Mouse (Mus musculus) cerebellum, adult 2 months (tissue): ENCODE results near the gene Gm10188. TPM values are rescaled to one million over a fixed set of nuclear protein-coding genes. Genes with fewer than 3 reads are reported as not detected.

Source experiments
- DNase-seq, 2 experiments: peaks; one replicate each; pipeline ENCODE4 v3.0.0; 2021
- H3K27ac ChIP-seq: fragments of 200-500 bp; 2 replicates; pipeline ENCODE4 v1.5.1; 2012; ENCODE audit warnings: low read length, control low read depth, inconsistent platforms; ENCODE audit not compliant: insufficient read depth
- H3K27me3 ChIP-seq: fragments of 200-500 bp; 2 replicates; pipeline ENCODE4 v1.6.1; 2012; ENCODE audit warnings: inconsistent platforms, mild to moderate bottlenecking, low read length, moderate library complexity; ENCODE audit not compliant: control insufficient read depth, insufficient read depth
- H3K4me1 ChIP-seq: fragments of 200-500 bp; 2 replicates; pipeline ENCODE4 v1.6.1; 2011; ENCODE audit warnings: low read length; ENCODE audit not compliant: control insufficient read depth, insufficient read depth
- H3K4me3 ChIP-seq: fragments of 200-500 bp; replicated peaks from 2 replicates; pipeline ENCODE3; 2011; ENCODE audit warnings: mild to moderate bottlenecking, low read depth, low read length, control low read depth; ENCODE audit not compliant: insufficient read depth
- CTCF ChIP-seq: fragments of 200-500 bp; IDR thresholded peaks from 2 replicates; pipeline ENCODE4 v1.5.1; 2011; ENCODE audit warnings: low read depth, mild to moderate bottlenecking, control low read depth, low read length, moderate library complexity, borderline replicate concordance; ENCODE audit not compliant: insufficient read depth
- POLR2A ChIP-seq: fragments of 200-500 bp; IDR thresholded peaks from 2 replicates; pipeline ENCODE4 v1.6.1; 2011; ENCODE audit warnings: low read length, control low read depth, borderline replicate concordance; ENCODE audit not compliant: insufficient read depth
- WGBS: fragments of 180-500 bp; shearing (Covaris S2); methylation state at CpG from one replicate; pipeline ENCODE4 v1.1.7; 2018; 5-methylcytosine and 5-hydroxymethylcytosine counted together
- polyA plus RNA-seq: library from polyadenylated mRNA; depleted of rRNA; stranded (reverse); fragments of >200 nt; gene quantifications from 2 replicates; pipeline ENCODE4 v1.2.3, GENCODE M21; 2012

Gm10188 gene
- polyA plus RNA-seq, 1 experiment = not detected

- WGBS = 64% methylated on average over 8 of the region's 8 CpGs
- Histone ChIP-seq H3K4me1 (no peaks in the 10 kb centered on the region), H3K4me3 (no peak overlapping the region), H3K27me3 (no peaks in the 10 kb centered on the region), H3K27ac (no peak overlapping the region)
- no peak for TF ChIP-seq POLR2A
- no peak for TF ChIP-seq CTCF
- no peak for DNase-seq
Measured at GRCm38 (mm10) chr1:132265211-132265859, 35.8 kb upstream of the Gm10188 start.

GRCm38 (mm10) chr1:132264577-132264976 lies 35.0 kb upstream of the Gm10188 start:
- H3K27me3 ChIP-seq = no peaks in the 10 kb centered on the region
- DNase-seq = no peak
- 80% methylated on average over 7 of the region's 7 CpGs for WGBS
- no peaks in the 10 kb centered on the region for H3K4me1 ChIP-seq
- no peak overlapping the region for H3K4me3 ChIP-seq
- H3K27ac ChIP-seq = no peak overlapping the region
- TF ChIP-seq CTCF (no peak), POLR2A (no peak)

GRCm38 (mm10) chr1:132263618-132264017 lies 34.1 kb upstream of the Gm10188 start:
- TF ChIP-seq CTCF (no peak), POLR2A (no peak)
- DNase-seq = no peak
- H3K27ac ChIP-seq = no peak overlapping the region
- no peaks in the 10 kb centered on the region for H3K4me1 ChIP-seq
- no peak overlapping the region for H3K4me3 ChIP-seq
- WGBS = 59% methylated on average over 4 of the region's 4 CpGs
- no peaks in the 10 kb centered on the region for H3K27me3 ChIP-seq

GRCm38 (mm10) chr1:132261058-132261457 lies 31.5 kb upstream of the Gm10188 start:
- Histone ChIP-seq H3K27ac (no peak overlapping the region), H3K4me1 (no peaks in the 10 kb centered on the region), H3K4me3 (no peak overlapping the region), H3K27me3 (no peaks in the 10 kb centered on the region)
- peak; percentile 24; the same call in 1 of the 2 replicates for TF ChIP-seq CTCF
- TF ChIP-seq POLR2A = no peak
- 59% methylated on average over 5 of the region's 5 CpGs for WGBS
- DNase-seq = no peak

- TF ChIP-seq CTCF (no peak), POLR2A (no peak)
- H3K27ac ChIP-seq = no peak overlapping the region
- 93% methylated on average over 1 of the region's 1 CpGs for WGBS
- DNase-seq = no peak
- no peaks in the 10 kb centered on the region for H3K4me1 ChIP-seq
- no peak overlapping the region for H3K4me3 ChIP-seq
- no peaks in the 10 kb centered on the region for H3K27me3 ChIP-seq
Measured at GRCm38 (mm10) chr1:132260331-132260730, 30.8 kb upstream of the Gm10188 start.

GRCm38 (mm10) chr1:132254467-132254866 lies 24.9 kb upstream of the Gm10188 start:
- Histone ChIP-seq H3K27ac (no peak overlapping the region), H3K27me3 (no peaks in the 10 kb centered on the region), H3K4me3 (no peak overlapping the region), H3K4me1 (no peaks in the 10 kb centered on the region; the same call in 1 of the 2 replicates)
- no peak for TF ChIP-seq POLR2A
- TF ChIP-seq CTCF = 0 out of 2 replicates have a peak, but pooled peaks have one; percentile 4
- no peak for DNase-seq
- WGBS = 90% methylated on average over 6 of the region's 6 CpGs

GRCm38 (mm10) chr1:132246641-132247040 lies 17.1 kb upstream of the Gm10188 start:
- 92% methylated on average over 4 of the region's 4 CpGs for WGBS
- no peak overlapping the region for H3K27ac ChIP-seq
- no peaks in the 10 kb centered on the region for H3K27me3 ChIP-seq
- H3K4me1 ChIP-seq = no peaks in the 10 kb centered on the region
- no peak for DNase-seq
- H3K4me3 ChIP-seq = no peak overlapping the region
- TF ChIP-seq CTCF = no peak
- no peak for TF ChIP-seq POLR2A

GRCm38 (mm10) chr1:132246137-132246536 lies 16.6 kb upstream of the Gm10188 start:
- H3K27me3 ChIP-seq = no peaks in the 10 kb centered on the region
- H3K27ac ChIP-seq = no peak overlapping the region
- no peak for TF ChIP-seq POLR2A
- TF ChIP-seq CTCF = no peak
- no peak overlapping the region for H3K4me3 ChIP-seq
- H3K4me1 ChIP-seq = no peaks in the 10 kb centered on the region
- no peak for DNase-seq
- WGBS = 60% methylated on average over 6 of the region's 6 CpGs

- no peaks in the 10 kb centered on the region for H3K27me3 ChIP-seq
- TF ChIP-seq POLR2A (no peak), CTCF (no peak)
- no peak overlapping the region for H3K27ac ChIP-seq
- no peaks in the 10 kb centered on the region for H3K4me1 ChIP-seq
- WGBS = 74% methylated on average over 5 of the region's 5 CpGs
- no peak overlapping the region for H3K4me3 ChIP-seq
- DNase-seq = no peak
Measured at GRCm38 (mm10) chr1:132245010-132245409, 15.4 kb upstream of the Gm10188 start.
